Mouse (Mus musculus): ENCODE results near the gene Cplx2. TPM values are rescaled to one million over a fixed set of nuclear protein-coding genes. Genes with fewer than 3 reads are reported as not detected.

Cplx2 gene
- polyA plus RNA-seq, 1 experiment, result 2.0 TPM

GRCm38 (mm10) chr13:54372665-54373064 is 1.5 kb downstream of the Cplx2 start:
- peak; percentile 91 for TF ChIP-seq CTCF (IDR thresholded peaks at IDR 0.05; ENCODE audit: low read depth, low read length)
- TF ChIP-seq POLR2A (IDR thresholded peaks at IDR 0.05; ENCODE audit: insufficient read depth, low read length), result no peak
- no peak for TF ChIP-seq EP300 (IDR thresholded peaks at IDR 0.05; ENCODE audit: insufficient read depth, low read depth, low read length)
- Histone ChIP-seq H3K27ac (ENCODE audit: insufficient read depth, low read length) (no peak overlapping the region), H3K4me3 (ENCODE audit: low read depth, low read length) (no peak overlapping the region), H3K27me3 (ENCODE audit: control insufficient read depth, insufficient read depth, low read length, poor library complexity, severe bottlenecking) (no peaks in the 10 kb centered on the region), H3K9me3 (replicated peaks; ENCODE audit: control insufficient read depth, insufficient read depth, low read length, poor library complexity, severe bottlenecking) (no peaks in the 10 kb centered on the region), H3K36me3 (ENCODE audit: control insufficient read depth, insufficient read depth, low read length, poor library complexity, severe bottlenecking) (no peaks in the 10 kb centered on the region), H3K9ac (ENCODE audit: low read depth, poor library complexity, severe bottlenecking) (no peak overlapping the region), H3K4me1 (ENCODE audit: control insufficient read depth, insufficient read depth, low read length) (no peaks in the 10 kb centered on the region)

GRCm38 (mm10) chr13:54374106-54374706 is 3.1 kb downstream of the Cplx2 start:
- Histone ChIP-seq H3K36me3 (ENCODE audit: control insufficient read depth, insufficient read depth, low read length, poor library complexity, severe bottlenecking) (no peaks in the 10 kb centered on the region), H3K9me3 (replicated peaks; ENCODE audit: control insufficient read depth, insufficient read depth, low read length, poor library complexity, severe bottlenecking) (no peaks in the 10 kb centered on the region), H3K27me3 (ENCODE audit: control insufficient read depth, insufficient read depth, low read length, poor library complexity, severe bottlenecking) (no peaks in the 10 kb centered on the region), H3K4me1 (ENCODE audit: control insufficient read depth, insufficient read depth, low read length) (no peaks in the 10 kb centered on the region), H3K9ac (ENCODE audit: low read depth, poor library complexity, severe bottlenecking) (no peak overlapping the region), H3K27ac (ENCODE audit: insufficient read depth, low read length) (no peak overlapping the region), H3K4me3 (ENCODE audit: low read depth, low read length) (no peak overlapping the region)
- no peak for TF ChIP-seq POLR2A (IDR thresholded peaks at IDR 0.05; ENCODE audit: insufficient read depth, low read length)
- no peak for TF ChIP-seq CTCF (IDR thresholded peaks at IDR 0.05; ENCODE audit: low read depth, low read length)
- no peak for TF ChIP-seq EP300 (IDR thresholded peaks at IDR 0.05; ENCODE audit: insufficient read depth, low read depth, low read length)

DNA sequence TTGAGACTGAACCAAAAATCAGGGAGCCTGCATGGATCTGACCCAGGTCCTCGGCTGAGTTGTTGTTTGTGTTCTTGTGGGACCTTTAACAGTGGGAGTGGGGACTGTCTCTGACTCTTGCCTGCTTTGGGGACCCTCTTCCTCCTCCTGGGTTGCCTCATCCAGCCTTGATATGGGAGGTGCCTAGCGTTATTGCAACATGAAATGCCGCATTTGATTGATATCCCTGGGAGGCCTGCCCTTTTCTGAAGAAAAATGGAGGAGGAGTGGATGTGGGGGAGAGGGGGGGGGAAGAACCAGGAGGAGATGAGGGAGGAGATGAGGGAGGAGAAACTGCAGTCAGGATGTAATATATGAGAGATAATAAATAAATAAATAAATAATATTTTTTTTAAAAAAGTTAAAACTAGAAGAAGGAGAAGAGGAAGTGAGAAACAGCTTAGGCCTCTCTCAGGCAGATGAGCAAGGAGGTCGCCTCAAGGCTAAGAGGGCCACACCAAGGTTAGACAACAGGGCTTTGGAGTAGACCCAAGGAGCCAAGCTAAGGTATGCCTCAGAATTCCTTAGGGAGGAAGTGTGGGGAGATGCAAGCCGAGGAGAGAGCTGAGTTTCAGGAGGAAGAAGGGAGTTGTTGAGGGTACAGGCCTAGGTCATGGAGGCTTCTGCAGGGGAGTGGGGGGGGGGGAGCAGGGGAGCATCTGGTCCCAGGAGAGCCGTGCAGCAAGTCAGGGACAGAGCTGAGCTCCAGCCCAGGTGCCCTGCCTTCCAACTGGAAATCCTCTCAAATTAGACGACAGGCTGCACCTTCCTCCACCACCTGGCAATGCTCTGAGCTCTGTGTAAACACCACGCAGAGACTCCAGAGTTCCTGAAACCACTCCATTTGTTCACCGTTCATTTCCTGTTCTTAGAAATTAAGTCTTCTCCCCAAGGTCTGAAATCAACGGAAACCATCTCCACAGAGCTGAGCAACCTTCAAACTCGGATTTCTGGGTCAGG is 4.6 kb downstream of the Cplx2 start:
- Histone ChIP-seq H3K27ac (ENCODE audit: insufficient read depth, low read length) (no peak overlapping the region), H3K9me3 (replicated peaks; ENCODE audit: control insufficient read depth, insufficient read depth, low read length, poor library complexity, severe bottlenecking) (no peaks in the 10 kb centered on the region)

DNA sequence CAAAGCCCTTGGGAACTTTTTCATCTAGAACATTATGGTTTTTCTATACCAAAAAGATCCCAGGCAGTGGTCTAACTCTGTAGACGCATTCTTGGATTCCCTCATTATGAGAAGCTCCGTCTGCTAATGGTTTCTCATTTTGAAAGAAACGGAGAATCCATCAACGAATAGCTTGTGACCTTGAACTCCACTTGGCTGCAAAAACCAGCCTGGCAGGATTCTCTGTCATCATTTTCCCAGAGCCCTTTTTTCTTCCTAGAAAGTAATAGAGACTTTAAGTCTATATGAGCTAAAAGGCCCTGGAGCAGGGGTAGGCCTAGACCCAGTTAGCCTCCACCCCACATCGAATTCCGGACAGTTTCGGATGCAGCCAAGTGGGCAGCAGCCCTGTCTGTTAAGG is 5.6 kb downstream of the Cplx2 start:
- Histone ChIP-seq H3K36me3 (ENCODE audit: control insufficient read depth, insufficient read depth, low read length, poor library complexity, severe bottlenecking) (no peaks in the 10 kb centered on the region), H3K27me3 (ENCODE audit: control insufficient read depth, insufficient read depth, low read length, poor library complexity, severe bottlenecking) (no peaks in the 10 kb centered on the region), H3K4me3 (ENCODE audit: low read depth, low read length) (no peak overlapping the region), H3K4me1 (ENCODE audit: control insufficient read depth, insufficient read depth, low read length) (no peaks in the 10 kb centered on the region), H3K9ac (ENCODE audit: low read depth, poor library complexity, severe bottlenecking) (no peak overlapping the region), H3K27ac (ENCODE audit: insufficient read depth, low read length) (no peak overlapping the region), H3K9me3 (replicated peaks; ENCODE audit: control insufficient read depth, insufficient read depth, low read length, poor library complexity, severe bottlenecking) (no peaks in the 10 kb centered on the region)
- TF ChIP-seq EP300 (IDR thresholded peaks at IDR 0.05; ENCODE audit: insufficient read depth, low read depth, low read length) (no peak), CTCF (IDR thresholded peaks at IDR 0.05; ENCODE audit: low read depth, low read length) (no peak), POLR2A (IDR thresholded peaks at IDR 0.05; ENCODE audit: insufficient read depth, low read length) (no peak)

More for the DNA sequence above, 4.6 kb downstream of the Cplx2 start:
- no peaks in the 10 kb centered on the region for H3K27me3 ChIP-seq (ENCODE audit: control insufficient read depth, insufficient read depth, low read length, poor library complexity, severe bottlenecking)
- H3K36me3 ChIP-seq (ENCODE audit: control insufficient read depth, insufficient read depth, low read length, poor library complexity, severe bottlenecking), result no peaks in the 10 kb centered on the region
- TF ChIP-seq CTCF (IDR thresholded peaks at IDR 0.05; ENCODE audit: low read depth, low read length), result no peak
- no peak for TF ChIP-seq POLR2A (IDR thresholded peaks at IDR 0.05; ENCODE audit: insufficient read depth, low read length)
- TF ChIP-seq EP300 (IDR thresholded peaks at IDR 0.05; ENCODE audit: insufficient read depth, low read depth, low read length), result no peak
- no peak overlapping the region for H3K9ac ChIP-seq (ENCODE audit: low read depth, poor library complexity, severe bottlenecking)
- H3K4me3 ChIP-seq (ENCODE audit: low read depth, low read length), result no peak overlapping the region
- no peaks in the 10 kb centered on the region for H3K4me1 ChIP-seq (ENCODE audit: control insufficient read depth, insufficient read depth, low read length)

GRCm38 (mm10) chr13:54378051-54378450 is 6.9 kb downstream of the Cplx2 start:
- TF ChIP-seq CTCF (IDR thresholded peaks at IDR 0.05; ENCODE audit: low read depth, low read length) (peak; percentile 65), POLR2A (IDR thresholded peaks at IDR 0.05; ENCODE audit: insufficient read depth, low read length) (no peak)
- H3K27me3 ChIP-seq (ENCODE audit: control insufficient read depth, insufficient read depth, low read length, poor library complexity, severe bottlenecking), result no peaks in the 10 kb centered on the region
- H3K27ac ChIP-seq (ENCODE audit: insufficient read depth, low read length), result no peak overlapping the region

DNA sequence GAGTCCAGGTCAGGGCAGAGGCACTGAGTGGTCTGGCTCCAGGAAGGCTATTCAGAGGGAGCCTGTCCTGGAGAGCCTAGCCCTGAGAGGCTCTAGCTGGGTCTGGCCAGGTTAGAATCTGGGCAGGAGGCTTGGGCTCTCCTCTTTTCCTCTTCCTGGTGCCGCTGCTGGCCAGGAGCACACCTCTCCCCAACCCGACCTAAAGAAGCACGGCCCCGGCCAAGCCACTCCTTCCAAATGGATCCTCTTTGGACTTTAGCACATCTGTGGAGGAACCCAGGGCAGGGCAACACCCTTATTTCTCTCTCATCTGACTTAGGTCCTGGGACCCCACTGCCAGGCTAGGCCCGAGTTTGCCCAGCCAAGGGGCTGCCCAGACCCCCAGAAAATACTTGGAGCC is 9.3 kb downstream of the Cplx2 start:
- no peak overlapping the region for H3K4me3 ChIP-seq (ENCODE audit: low read depth, low read length)
- no peak overlapping the region for H3K27ac ChIP-seq (ENCODE audit: insufficient read depth, low read length)
- TF ChIP-seq POLR2A (IDR thresholded peaks at IDR 0.05; ENCODE audit: insufficient read depth, low read length), result no peak
- TF ChIP-seq EP300 (IDR thresholded peaks at IDR 0.05; ENCODE audit: insufficient read depth, low read depth, low read length), result no peak
- no peak for TF ChIP-seq CTCF (IDR thresholded peaks at IDR 0.05; ENCODE audit: low read depth, low read length)
- H3K9ac ChIP-seq (ENCODE audit: low read depth, poor library complexity, severe bottlenecking), result no peak overlapping the region
- no peaks in the 10 kb centered on the region for H3K36me3 ChIP-seq (ENCODE audit: control insufficient read depth, insufficient read depth, low read length, poor library complexity, severe bottlenecking)
- no peaks in the 10 kb centered on the region for H3K27me3 ChIP-seq (ENCODE audit: control insufficient read depth, insufficient read depth, low read length, poor library complexity, severe bottlenecking)
- no peaks in the 10 kb centered on the region for H3K9me3 ChIP-seq (replicated peaks; ENCODE audit: control insufficient read depth, insufficient read depth, low read length, poor library complexity, severe bottlenecking)
- no peaks in the 10 kb centered on the region for H3K4me1 ChIP-seq (ENCODE audit: control insufficient read depth, insufficient read depth, low read length)

More at GRCm38 (mm10) chr13:54378051-54378450, 6.9 kb downstream of the Cplx2 start:
- Histone ChIP-seq H3K9ac (ENCODE audit: low read depth, poor library complexity, severe bottlenecking) (no peak overlapping the region), H3K9me3 (replicated peaks; ENCODE audit: control insufficient read depth, insufficient read depth, low read length, poor library complexity, severe bottlenecking) (no peaks in the 10 kb centered on the region), H3K4me1 (ENCODE audit: control insufficient read depth, insufficient read depth, low read length) (no peaks in the 10 kb centered on the region), H3K4me3 (ENCODE audit: low read depth, low read length) (no peak overlapping the region), H3K36me3 (ENCODE audit: control insufficient read depth, insufficient read depth, low read length, poor library complexity, severe bottlenecking) (no peaks in the 10 kb centered on the region)
